Mouse (Mus musculus) small intestine, adult 2 months (tissue): Measurements from ENCODE around the gene Cpm.
"Not testable (repeated sequence)": the region's sequence is repeated elsewhere in the genome, so short reads cannot be mapped to it uniquely, and the experiment has no call there.

ENCODE experiments used
- CTCF ChIP-seq: fragments of 200-500 bp; IDR thresholded peaks from 2 replicates; pipeline ENCODE4 v1.5.1; 2012; ENCODE audit warnings: low read depth, mild to moderate bottlenecking, control low read depth, inconsistent platforms, low read length, moderate library complexity, mixed read lengths; ENCODE audit not compliant: insufficient replicate concordance, insufficient read length; ENCODE audit errors: extremely low read depth
- POLR2A ChIP-seq: fragments of 200-500 bp; IDR thresholded peaks from 2 replicates; pipeline ENCODE4 v1.6.1; 2012; ENCODE audit warnings: low read depth, mild to moderate bottlenecking, control low read depth, inconsistent platforms, low read length, moderate library complexity

- not testable (repeated sequence) for TF ChIP-seq POLR2A, CTCF
Measured at GRCm38 (mm10) chr10:117735396-117735795, 106.1 kb downstream of the Cpm start.
